Mouse (Mus musculus): ENCODE results near the gene Gm15517. TPM values are rescaled to one million over a fixed set of nuclear protein-coding genes. Genes with fewer than 3 reads are reported as not detected.
A peak's percentile ranks its signal among the peaks of the same experiment; 100 is the strongest.
"Not testable (repeated sequence)": the region's sequence is repeated elsewhere in the genome, so short reads cannot be mapped to it uniquely, and the experiment has no call there.

The Gm15517 gene
- total RNA-seq, 2 experiments from 2014 or later: not detected

GRCm38 (mm10) chr7:44262791-44263643 is 1.8 kb downstream of the Gm15517 start:
- intact Hi-C loops (cut with DNase I): loop anchor here (1.0 to 2.0 kb wide), 2 partner anchors 88 to 222 kb away; no protein-coding TSS in a partner anchor
- peak; percentile 93 to 96 for DNase-seq (ENCODE audit: low spot score in 2 of 2)

GRCm38 (mm10) chr7:44268117-44268516 is 6.9 kb downstream of the Gm15517 start:
- intact Hi-C loops (cut with DNase I): loop anchor here (5.0 kb wide), 1 partner anchor 44 kb away; the partner anchor contains the start of gene Shank1
- DNase-seq (ENCODE audit: low spot score in 2 of 2): no peak

GRCm38 (mm10) chr7:44269397-44269796 is 8.2 kb downstream of the Gm15517 start:
- intact Hi-C loops (cut with DNase I): loop anchor here (5.0 kb wide), 1 partner anchor 43 kb away; the partner anchor contains the start of gene Shank1

GRCm38 (mm10) chr7:44271309-44271708 is 10.1 kb downstream of the Gm15517 start:
- DNase-seq (ENCODE audit: low spot score in 2 of 2): no peak
- intact Hi-C loops (cut with DNase I): no loop called here

More at GRCm38 (mm10) chr7:44269397-44269796, 8.2 kb downstream of the Gm15517 start:
- DNase-seq (ENCODE audit: low spot score in 2 of 2): no peak

- DNase-seq (ENCODE audit: low spot score in 2 of 2): no peak
- intact Hi-C loops (cut with DNase I): no loop called here
Measured at GRCm38 (mm10) chr7:44272546-44272945, 11.3 kb downstream of the Gm15517 start.

GRCm38 (mm10) chr7:44273446-44273845 is 12.2 kb downstream of the Gm15517 start:
- intact Hi-C loops (cut with DNase I): no loop called here
- DNase-seq (ENCODE audit: low spot score in 2 of 2): no peak

- DNase-seq (ENCODE audit: low spot score in 2 of 2): no peak
- intact Hi-C loops (cut with DNase I): no loop called here
Measured at GRCm38 (mm10) chr7:44274096-44274495, 12.8 kb downstream of the Gm15517 start.

GRCm38 (mm10) chr7:44275546-44275945 is 14.3 kb downstream of the Gm15517 start:
- intact Hi-C loops (cut with DNase I): no loop called here
- DNase-seq (ENCODE audit: low spot score in 2 of 2): no peak

GRCm38 (mm10) chr7:44276461-44277249 is 15.4 kb downstream of the Gm15517 start:
- intact Hi-C loops (cut with DNase I): no loop called here
- DNase-seq (ENCODE audit: low spot score in 2 of 2): no peak

GRCm38 (mm10) chr7:44277250-44277622 is 16.0 kb downstream of the Gm15517 start:
- intact Hi-C loops (cut with DNase I): no loop called here
- peak; percentile 54 to 58 for DNase-seq (ENCODE audit: low spot score in 2 of 2)

- DNase-seq (ENCODE audit: low spot score in 2 of 2): no peak
- intact Hi-C loops (cut with DNase I): no loop called here
Measured at GRCm38 (mm10) chr7:44280959-44281358, 19.7 kb downstream of the Gm15517 start.

- intact Hi-C loops (cut with DNase I): no loop called here
- no peak for DNase-seq (ENCODE audit: low spot score in 2 of 2)
Measured at GRCm38 (mm10) chr7:44281586-44281985, 20.3 kb downstream of the Gm15517 start.

GRCm38 (mm10) chr7:44287760-44288159 is 26.5 kb downstream of the Gm15517 start:
- intact Hi-C loops (cut with DNase I): no loop called here
- no peak for DNase-seq (ENCODE audit: low spot score in 2 of 2)

- intact Hi-C loops (cut with DNase I): no loop called here
- DNase-seq (ENCODE audit: low spot score in 2 of 2): no peak
Measured at GRCm38 (mm10) chr7:44290986-44291385, 29.7 kb downstream of the Gm15517 start.

- intact Hi-C loops (cut with DNase I): no loop called here
Measured at GRCm38 (mm10) chr7:44291418-44291817, 30.2 kb downstream of the Gm15517 start.

GRCm38 (mm10) chr7:44297501-44297900 is 36.3 kb downstream of the Gm15517 start:
- not testable (repeated sequence) for DNase-seq (ENCODE audit: low spot score in 2 of 2)

More at GRCm38 (mm10) chr7:44291418-44291817, 30.2 kb downstream of the Gm15517 start:
- DNase-seq (ENCODE audit: low spot score in 2 of 2): no peak

GRCm38 (mm10) chr7:44303346-44304340 is 42.4 kb downstream of the Gm15517 start:
- no peak for DNase-seq (ENCODE audit: low spot score in 2 of 2)
- intact Hi-C loops (cut with DNase I): no loop called here

More at GRCm38 (mm10) chr7:44297501-44297900, 36.3 kb downstream of the Gm15517 start:
- intact Hi-C loops (cut with DNase I): not testable (repeated sequence)

- intact Hi-C loops (cut with DNase I): no loop called here
- DNase-seq (ENCODE audit: low spot score in 2 of 2): no peak
Measured at GRCm38 (mm10) chr7:44304463-44304774, 43.2 kb downstream of the Gm15517 start.
